Mouse (Mus musculus): ENCODE data around the gene Brat1.

DNA sequence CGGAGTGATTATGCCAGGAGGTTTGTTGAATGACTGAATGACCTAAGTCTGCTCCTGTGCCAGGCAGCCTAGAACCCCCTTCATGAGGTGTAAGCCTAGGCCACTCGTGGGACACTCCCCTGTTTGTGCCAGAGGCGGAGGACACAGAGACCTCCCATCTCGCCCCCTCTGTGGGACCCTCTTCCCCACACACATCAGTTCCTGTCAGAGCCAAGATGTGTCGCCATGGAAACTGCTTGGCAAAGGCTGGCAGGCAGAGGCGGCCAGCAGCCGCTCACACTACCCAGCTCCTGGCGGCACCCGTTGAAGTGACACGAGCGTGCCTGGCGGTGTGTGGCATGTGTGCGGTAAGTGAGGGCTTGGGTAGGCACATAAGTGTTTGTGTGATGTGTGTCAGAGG, 19.0 kb downstream of the Brat1 start, which contains the start of gene Amz1:
- TF ChIP-seq POLR2A (IDR thresholded peaks at IDR 0.05; ENCODE audit: control insufficient read depth, low read depth, low read length) (no peak), CTCF (IDR thresholded peaks at IDR 0.05; ENCODE audit: control insufficient read depth, insufficient read depth, insufficient replicate concordance, low read depth, low read length) (no peak)
